Mouse (Mus musculus) liver, adult 2 months (tissue): ENCODE results near the gene Neu2.

Source experiments
- CTCF ChIP-seq: fragments of 200-500 bp; IDR thresholded peaks from 2 replicates; pipeline ENCODE4 v1.5.1; 2011; ENCODE audit warnings: low read depth, low read length, control low read depth
- POLR2A ChIP-seq: fragments of 200-500 bp; IDR thresholded peaks from 2 replicates; pipeline ENCODE4 v1.6.1; 2011; ENCODE audit warnings: low read length, control low read depth; ENCODE audit not compliant: insufficient read depth; ENCODE audit errors: extremely low read depth

- TF ChIP-seq CTCF (no peak), POLR2A (no peak)
Measured at GRCm38 (mm10) chr1:87508591-87509560, 813 bp upstream of the Neu2 start.
